Mouse (Mus musculus) kidney, embryonic 16.5 days (tissue): Measurements from ENCODE around the gene Fndc3b. TPM values are rescaled to one million over a fixed set of nuclear protein-coding genes. Genes with fewer than 3 reads are reported as not detected.

Experiments
- ATAC-seq: fragments of 200-750 bp; cut with Nextera tagmentation; 2 replicates; pipeline ENCODE4 v1.8.0; 2017; ENCODE audit warnings: moderate TSS enrichment; ENCODE audit not compliant: low FRiP score, low TSS enrichment
- H3K27ac ChIP-seq: fragments of 300-500 bp; sonication (generic); 2 replicates; pipeline ENCODE4 v1.5.1; 2014; ENCODE audit warnings: low read length
- H3K27me3 ChIP-seq: fragments of 300-500 bp; sonication (generic); 2 replicates; pipeline ENCODE4 v1.6.1; 2014; ENCODE audit warnings: low read length, control low read depth, mixed read lengths; ENCODE audit not compliant: insufficient read depth
- H3K36me3 ChIP-seq: fragments of 300-500 bp; sonication (generic); 2 replicates; pipeline ENCODE4 v1.6.1; 2014; ENCODE audit warnings: low read length, control low read depth, mixed read lengths; ENCODE audit not compliant: insufficient read depth
- H3K4me1 ChIP-seq: fragments of 300-500 bp; sonication (generic); 2 replicates; pipeline ENCODE4 v1.6.1; 2014; ENCODE audit warnings: low read length, control low read depth, mixed read lengths; ENCODE audit not compliant: insufficient read depth
- H3K4me2 ChIP-seq: fragments of 300-500 bp; sonication (generic); replicated peaks from 2 replicates; pipeline ENCODE4 v1.6.1; 2014; ENCODE audit warnings: low read depth, low read length
- H3K4me3 ChIP-seq: fragments of 300-500 bp; sonication (generic); 2 replicates; pipeline ENCODE4 v1.5.1; 2014; ENCODE audit warnings: mild to moderate bottlenecking, low read length
- H3K9ac ChIP-seq: fragments of 300-500 bp; sonication (generic); replicated peaks from 2 replicates; pipeline ENCODE4 v1.6.1; 2014; ENCODE audit warnings: low read length
- H3K9me3 ChIP-seq: fragments of 300-500 bp; sonication (generic); 2 replicates; pipeline ENCODE4 v1.6.1; 2016; ENCODE audit warnings: low read length, control low read depth
- WGBS: fragments of 180-500 bp; shearing (Covaris S2); extraction: QIAGEN DNeasy Blood & Tissue Kit; methylation state at CpG from one replicate; pipeline ENCODE4 v1.1.7; 2014; 5-methylcytosine and 5-hydroxymethylcytosine counted together
- polyA plus RNA-seq: library from polyadenylated mRNA; unstranded; fragments of >200 nt; fragmentation: Nextera tagmentation; extraction: Ambion mirVana; gene quantifications from 2 replicates; pipeline ENCODE4 v1.2.1, GENCODE M21; 2015

Fndc3b gene
- polyA plus RNA-seq, 1 experiment from 2014 or later = 30.4 TPM

GRCm38 (mm10) chr3:27696449-27696797, 14.7 kb downstream of the Fndc3b start:
- ATAC-seq = no peak
- no peaks in the 10 kb centered on the region for H3K9me3 ChIP-seq
- H3K9ac ChIP-seq = no peak overlapping the region
- 61% methylated on average over 5 of the region's 5 CpGs for WGBS
- H3K4me2 ChIP-seq = no peak overlapping the region; the same call in 1 of the 2 replicates
- peak overlapping the region; percentile 31 for H3K27ac ChIP-seq
- no peaks in the 10 kb centered on the region for H3K27me3 ChIP-seq
- H3K4me3 ChIP-seq = no peak overlapping the region
- H3K36me3 ChIP-seq = peaks cover 7% of the 10 kb centered on the region; the same call in 1 of the 2 replicates
- H3K4me1 ChIP-seq = peaks cover 39% of the 10 kb centered on the region

GRCm38 (mm10) chr3:27695612-27696448, 15.3 kb downstream of the Fndc3b start:
- Histone ChIP-seq H3K4me2 (peak overlapping the region; percentile 35), H3K27me3 (no peaks in the 10 kb centered on the region), H3K9ac (no peak overlapping the region), H3K9me3 (no peaks in the 10 kb centered on the region), H3K4me1 (peaks cover 42% of the 10 kb centered on the region), H3K27ac (peak overlapping the region; percentile 59), H3K4me3 (no peak overlapping the region), H3K36me3 (peaks cover 7% of the 10 kb centered on the region; the same call in 1 of the 2 replicates)
- ATAC-seq = peak; percentile 73
- 41% methylated on average over 16 of the region's 16 CpGs for WGBS

- Histone ChIP-seq H3K27ac (0 out of 2 replicates have a peak overlapping the region, but pooled peaks have one; percentile 8), H3K4me2 (no peak overlapping the region), H3K4me3 (no peak overlapping the region), H3K9ac (no peak overlapping the region), H3K9me3 (no peaks in the 10 kb centered on the region), H3K4me1 (peaks cover 54% of the 10 kb centered on the region), H3K36me3 (peaks cover 7% of the 10 kb centered on the region; the same call in 1 of the 2 replicates), H3K27me3 (no peaks in the 10 kb centered on the region)
- ATAC-seq = no peak
- 52% methylated on average over 10 of the region's 10 CpGs for WGBS
These were observed 16.5 kb downstream of the Fndc3b start for GRCm38 (mm10) chr3:27694586-27694985.

GRCm38 (mm10) chr3:27694111-27694510, 17.0 kb downstream of the Fndc3b start:
- Histone ChIP-seq H3K9ac (no peak overlapping the region), H3K9me3 (no peaks in the 10 kb centered on the region), H3K4me3 (no peak overlapping the region), H3K27ac (no peak overlapping the region), H3K27me3 (no peaks in the 10 kb centered on the region), H3K4me1 (peaks cover 59% of the 10 kb centered on the region), H3K4me2 (no peak overlapping the region), H3K36me3 (peaks cover 7% of the 10 kb centered on the region; the same call in 1 of the 2 replicates)
- 81% methylated on average over 5 of the region's 5 CpGs for WGBS
- no peak for ATAC-seq

GRCm38 (mm10) chr3:27691486-27692160, 19.5 kb downstream of the Fndc3b start:
- Histone ChIP-seq H3K4me1 (peaks cover 56% of the 10 kb centered on the region), H3K36me3 (no peaks in the 10 kb centered on the region), H3K9me3 (no peaks in the 10 kb centered on the region), H3K27me3 (no peaks in the 10 kb centered on the region), H3K4me3 (no peak overlapping the region), H3K27ac (no peak overlapping the region), H3K9ac (no peak overlapping the region), H3K4me2 (no peak overlapping the region)
- 84% methylated on average over 9 of the region's 9 CpGs for WGBS
- ATAC-seq = no peak

GRCm38 (mm10) chr3:27690030-27690429, 21.1 kb downstream of the Fndc3b start:
- H3K27ac ChIP-seq = peak overlapping the region; percentile 90
- no peaks in the 10 kb centered on the region for H3K27me3 ChIP-seq
- no peak overlapping the region for H3K4me3 ChIP-seq
- ATAC-seq = peak; percentile 47
- H3K4me2 ChIP-seq = peak overlapping the region; percentile 24; the same call in 1 of the 2 replicates
- H3K4me1 ChIP-seq = peaks cover 55% of the 10 kb centered on the region
- H3K9me3 ChIP-seq = no peaks in the 10 kb centered on the region
- no peaks in the 10 kb centered on the region for H3K36me3 ChIP-seq
- WGBS = 28% methylated on average over 6 of the region's 6 CpGs
- peak overlapping the region; percentile 3; the same call in 1 of the 2 replicates for H3K9ac ChIP-seq

GRCm38 (mm10) chr3:27689149-27689865, 21.8 kb downstream of the Fndc3b start:
- Histone ChIP-seq H3K27ac (peak overlapping the region; percentile 90), H3K4me1 (peaks cover 55% of the 10 kb centered on the region), H3K27me3 (no peaks in the 10 kb centered on the region), H3K4me2 (no peak overlapping the region), H3K36me3 (no peaks in the 10 kb centered on the region), H3K9ac (no peak overlapping the region), H3K9me3 (no peaks in the 10 kb centered on the region), H3K4me3 (no peak overlapping the region)
- WGBS = 53% methylated on average over 12 of the region's 12 CpGs
- peak; percentile 64; the same call in 1 of the 2 replicates for ATAC-seq

GRCm38 (mm10) chr3:27686732-27687491, 24.2 kb downstream of the Fndc3b start:
- Histone ChIP-seq H3K4me1 (peaks cover 70% of the 10 kb centered on the region), H3K4me2 (no peak overlapping the region), H3K9me3 (no peaks in the 10 kb centered on the region), H3K27me3 (no peaks in the 10 kb centered on the region), H3K36me3 (no peaks in the 10 kb centered on the region), H3K9ac (no peak overlapping the region), H3K4me3 (no peak overlapping the region), H3K27ac (peak overlapping the region; percentile 72)
- ATAC-seq = no peak
- 61% methylated on average over 19 of the region's 19 CpGs for WGBS

- H3K9ac ChIP-seq = no peak overlapping the region
- no peaks in the 10 kb centered on the region for H3K9me3 ChIP-seq
- WGBS = 65% methylated on average over 14 of the region's 14 CpGs
- H3K4me2 ChIP-seq = 0 out of 2 replicates have a peak overlapping the region, but pooled peaks have one; percentile 11
- H3K27me3 ChIP-seq = no peaks in the 10 kb centered on the region
- peak; percentile 20; the same call in 1 of the 2 replicates for ATAC-seq
- peak overlapping the region; percentile 88 for H3K27ac ChIP-seq
- no peak overlapping the region for H3K4me3 ChIP-seq
- no peaks in the 10 kb centered on the region for H3K36me3 ChIP-seq
- peaks cover 63% of the 10 kb centered on the region for H3K4me1 ChIP-seq
These were observed 25.4 kb downstream of the Fndc3b start for GRCm38 (mm10) chr3:27685650-27686208.
